Comparison of ENCODE assay signal across 50 mouse cellular contexts in the genomic region with DNA sequence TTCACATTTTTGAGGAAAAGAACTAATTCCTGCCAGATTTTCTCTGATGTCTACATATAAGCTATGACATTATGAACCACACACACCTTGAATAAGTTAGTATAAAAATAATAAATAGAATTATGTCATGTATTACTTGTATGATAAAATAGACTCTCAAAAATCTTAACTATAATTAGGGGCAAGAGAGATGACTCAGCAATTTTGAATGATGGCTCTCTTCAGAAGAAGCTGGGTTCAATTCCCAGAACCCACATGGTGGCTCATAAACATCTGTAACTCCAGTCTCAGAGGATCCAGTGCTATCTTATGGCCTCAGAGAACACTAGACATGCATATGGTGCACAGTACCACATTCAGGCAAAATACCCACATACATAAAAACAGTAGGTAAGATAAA. TPM values are rescaled to one million over a fixed set of nuclear protein-coding genes. Genes with fewer than 3 reads are reported as not detected.
"Had no signal": no experiment of that assay in that cellular context is flagged by ENCODE, and none has a peak within 500 bp of the region (broad histone marks: within the 10 kb centered on the region; RNA-seq: fewer than 3 reads in every experiment).

No protein-coding gene starts in this region.

- H3K4me3 ChIP-seq: heart, embryonic 12.5 days; heart, embryonic 13.5 days; heart, embryonic 15.5 days; hindbrain, embryonic 10.5 days; hindbrain, embryonic 12.5 days; hindbrain, embryonic 13.5 days; hindbrain, embryonic 15.5 days; intestine, embryonic 15.5 days; kidney, embryonic 15.5 days; layer of hippocampus, adult 2 months; left cerebral cortex, adult 2 months had no signal

- H3K27me3 ChIP-seq: heart, embryonic 12.5 days; heart, embryonic 13.5 days; heart, embryonic 15.5 days; hindbrain, embryonic 12.5 days; hindbrain, embryonic 13.5 days; hindbrain, embryonic 15.5 days; intestine, embryonic 15.5 days; kidney, embryonic 15.5 days had no signal

- ATAC-seq: hindbrain, postnatal 0 days; inflammation-experienced regulatory T-cells, adult 6 months; intestine, embryonic 15.5 days; intestine, embryonic 16.5 days; intestine, postnatal 0 days had no signal

- H3K4me2 ChIP-seq: heart, embryonic 12.5 days; heart, embryonic 13.5 days; heart, embryonic 15.5 days; hindbrain, embryonic 12.5 days; hindbrain, embryonic 13.5 days; hindbrain, embryonic 14.5 days; hindbrain, embryonic 15.5 days; intestine, embryonic 15.5 days; kidney, embryonic 15.5 days had no signal

- H3K27ac ChIP-seq: heart, embryonic 13.5 days; heart, embryonic 15.5 days; hindbrain, embryonic 10.5 days; hindbrain, embryonic 12.5 days; hindbrain, embryonic 13.5 days; hindbrain, embryonic 14.5 days; hindbrain, embryonic 15.5 days; hindbrain, postnatal 0 days; intestine, embryonic 15.5 days; kidney, embryonic 15.5 days; kidney, postnatal 0 days; layer of hippocampus, adult 2 months; left cerebral cortex, adult 2 months had no signal

- H3K4me1 ChIP-seq: heart, embryonic 12.5 days; heart, embryonic 13.5 days; heart, embryonic 15.5 days; hindbrain, embryonic 10.5 days; hindbrain, embryonic 12.5 days; hindbrain, embryonic 13.5 days; hindbrain, embryonic 15.5 days; intestine, embryonic 15.5 days; kidney, embryonic 15.5 days had no signal

- H3K36me3 ChIP-seq: heart, embryonic 12.5 days; heart, embryonic 13.5 days; heart, embryonic 15.5 days; hindbrain, embryonic 10.5 days; hindbrain, embryonic 12.5 days; hindbrain, embryonic 13.5 days; hindbrain, embryonic 15.5 days; intestine, embryonic 15.5 days; kidney, embryonic 15.5 days had no signal

- H3K9me3 ChIP-seq: heart, embryonic 12.5 days; heart, embryonic 13.5 days; heart, embryonic 15.5 days; hindbrain, embryonic 10.5 days; hindbrain, embryonic 12.5 days; hindbrain, embryonic 13.5 days; hindbrain, embryonic 15.5 days; intestine, embryonic 15.5 days; kidney, embryonic 15.5 days had no signal

- DNase-seq: heart, postnatal 10 days; heart, postnatal 14 days; heart, postnatal 36 days; heart, postnatal 4 days; kidney, adult 11 months; kidney, adult 18-20 months; kidney, adult 2 months; kidney, adult 8-10 months; kidney, adult 9 months; kidney, postnatal 10 days; kidney, postnatal 14 days; kidney, postnatal 25 days; kidney, postnatal 36 days; kidney, postnatal 4 days; layer of hippocampus, adult 9-11 months; layer of hippocampus, postnatal 36 days had no signal

- H3K9ac ChIP-seq: heart, embryonic 12.5 days; heart, embryonic 13.5 days; heart, embryonic 15.5 days; hindbrain, embryonic 12.5 days; hindbrain, embryonic 13.5 days; hindbrain, embryonic 14.5 days; hindbrain, embryonic 15.5 days; intestine, embryonic 15.5 days; kidney, embryonic 15.5 days had no signal

RNA-seq across cellular contexts. Expression of a gene that starts 5.4 kb away (rescaled TPM):
- total RNA-seq: heart, postnatal 4 days; hematopoietic stem cell, adult 5-6 weeks; hindbrain, postnatal 0 days; layer of hippocampus, adult 18-20 months; layer of hippocampus, postnatal 10 days; layer of hippocampus, postnatal 14 days; layer of hippocampus, postnatal 25 days; layer of hippocampus, postnatal 36 days; left cerebral cortex, adult 18-20 months; left cerebral cortex, adult 2 months had no signal
- polyA plus RNA-seq: heart, embryonic 12.5 days; heart, embryonic 13.5 days; hindbrain, embryonic 12.5 days; hindbrain, embryonic 15.5 days; hindbrain, postnatal 0 days; inflammation-experienced regulatory T-cells, adult 6 months; intestine, embryonic 15.5 days had no signal

RNA-seq across cellular contexts. Expression of a gene that starts 25.2 kb away (rescaled TPM):
- total RNA-seq: heart, postnatal 10 days; heart, postnatal 14 days; heart, postnatal 25 days; heart, postnatal 36 days; heart, postnatal 4 days; hematopoietic stem cell, adult 5-6 weeks; hindbrain, postnatal 0 days; layer of hippocampus, adult 18-20 months; layer of hippocampus, adult 2 months; layer of hippocampus, adult 8-10 months; layer of hippocampus, postnatal 10 days; layer of hippocampus, postnatal 14 days; layer of hippocampus, postnatal 25 days; layer of hippocampus, postnatal 36 days; left cerebral cortex, adult 18-20 months; left cerebral cortex, adult 2 months; left cerebral cortex, adult 8-10 months had no signal
- polyA plus RNA-seq: heart, embryonic 12.5 days; heart, embryonic 13.5 days; heart, embryonic 14.5 days; heart, embryonic 15.5 days; heart, embryonic 16.5 days; heart, postnatal 0 days; hindbrain, embryonic 10.5 days; hindbrain, embryonic 11.5 days; hindbrain, embryonic 12.5 days; hindbrain, embryonic 13.5 days; hindbrain, embryonic 14.5 days; hindbrain, embryonic 15.5 days; hindbrain, postnatal 0 days; inflammation-experienced regulatory T-cells, adult 6 months; intestine, embryonic 14.5 days; intestine, embryonic 15.5 days; intestine, embryonic 16.5 days; kidney, adult 2 months; kidney, embryonic 14.5 days; kidney, embryonic 15.5 days; kidney, embryonic 16.5 days; kidney, postnatal 0 days; large intestine, adult 2 months had no signal

RNA-seq across cellular contexts. Expression of a gene that starts 27.1 kb away (rescaled TPM):
- total RNA-seq: hematopoietic stem cell, adult 5-6 weeks; layer of hippocampus, postnatal 10 days; layer of hippocampus, postnatal 25 days had no signal

RNA-seq across cellular contexts. Expression of a gene that starts 42.8 kb away (rescaled TPM):
- total RNA-seq: hematopoietic stem cell, adult 5-6 weeks; hindbrain, postnatal 0 days; layer of hippocampus, adult 18-20 months; layer of hippocampus, adult 2 months; layer of hippocampus, postnatal 14 days; layer of hippocampus, postnatal 25 days; layer of hippocampus, postnatal 36 days; left cerebral cortex, adult 18-20 months; left cerebral cortex, adult 2 months; left cerebral cortex, adult 8-10 months had no signal
- polyA plus RNA-seq: heart, embryonic 12.5 days; heart, embryonic 13.5 days; heart, embryonic 14.5 days; heart, embryonic 15.5 days; heart, embryonic 16.5 days; hindbrain, embryonic 10.5 days; hindbrain, embryonic 11.5 days; hindbrain, embryonic 12.5 days; hindbrain, embryonic 13.5 days; hindbrain, embryonic 14.5 days; hindbrain, embryonic 15.5 days; hindbrain, postnatal 0 days; intestine, embryonic 14.5 days; intestine, embryonic 15.5 days; intestine, embryonic 16.5 days; kidney, embryonic 14.5 days; kidney, embryonic 15.5 days; kidney, embryonic 16.5 days had no signal
